Mouse (Mus musculus): ENCODE data around the gene Sval2.

GRCm38 (mm10) chr6:41911625-41912024 lies 58.8 kb downstream of the Sval2 start:
- no peak for TF ChIP-seq CTCF (IDR thresholded peaks at IDR 0.05; ENCODE audit: low read depth, low read length)
- no peak for TF ChIP-seq POLR2A (IDR thresholded peaks at IDR 0.05; ENCODE audit: borderline replicate concordance, low read depth, low read length)

All from bone marrow macrophage, adult 2 months (primary cell).